Mouse (Mus musculus): Measurements from ENCODE around the gene AC129217.1. TPM values are rescaled to one million over a fixed set of nuclear protein-coding genes. Genes with fewer than 3 reads are reported as not detected.
A peak's percentile ranks its signal among the peaks of the same experiment; 100 is the strongest.

The AC129217.1 gene
- polyA plus RNA-seq (2014; fragmentation: Nextera tagmentation; extraction: Ambion mirVana) = not detected in 2 replicates

DNA sequence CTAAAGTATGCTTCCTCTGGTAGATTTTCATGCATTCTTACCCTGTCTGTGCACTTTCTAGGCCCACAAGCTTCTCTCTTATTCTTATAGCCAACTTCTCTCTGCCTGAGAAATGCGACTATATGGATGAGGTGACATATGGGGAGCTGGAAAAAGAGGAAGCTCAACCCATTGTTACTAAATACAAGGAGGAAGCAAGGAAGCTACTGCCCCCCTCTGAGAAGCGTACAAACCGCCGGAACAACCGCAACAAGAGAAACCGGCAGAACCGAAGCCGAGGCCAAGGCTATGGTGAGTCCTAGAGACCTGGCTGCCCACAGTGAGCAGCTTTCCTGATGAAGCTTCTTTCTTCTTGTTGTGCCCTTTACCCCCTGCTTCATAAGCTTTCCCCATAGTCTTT is at the start of gene AC129217.1:
AC129217.1 (plus strand) TSS at position 114 of the 400 bp plus-strand sequence.
- no peak within 1 kb of the TSS for H3K4me3 ChIP-seq (ENCODE audit: low read depth, low read length)
- WGBS = 90% methylated on average over 8 of the region's 8 CpGs

GRCm38 (mm10) chr19:8786008-8786781 is 43.4 kb upstream of the AC129217.1 start, which contains the start of gene Taf6l:
Gene Taf6l (minus strand): TSS chr19:8786417.
- Histone ChIP-seq H3K4me1 (replicated peaks; ENCODE audit: control insufficient read depth, insufficient read depth, low read length) (no peaks in the 10 kb centered on the region), H3K9me3 (ENCODE audit: control insufficient read depth, low read length) (no peaks in the 10 kb centered on the region), H3K27me3 (ENCODE audit: control insufficient read depth, insufficient read depth, low read length) (no peaks in the 10 kb centered on the region), H3K4me2 (replicated peaks; ENCODE audit: low read depth, low read length) (peak within 1 kb of the TSS; percentile 56), H3K36me3 (ENCODE audit: control insufficient read depth, insufficient read depth, low read length) (no peaks in the 10 kb centered on the region), H3K9ac (ENCODE audit: low read depth, low read length) (peak within 1 kb of the TSS; percentile 52), H3K4me3 (ENCODE audit: low read depth, low read length) (peak within 1 kb of the TSS; percentile 52), H3K27ac (ENCODE audit: low read depth, low read length) (peak within 1 kb of the TSS; percentile 3; the same call in 1 of the 2 replicates)
- ATAC-seq (ENCODE audit: low FRiP score) = peak; percentile 100
- under 1% methylated on average over 32 of the region's 32 CpGs for WGBS
- DNase-seq (ENCODE audit: low spot score) = peak; percentile 90

More for the DNA sequence above, at the start of gene AC129217.1:
- no peaks in the 10 kb centered on the region for H3K27me3 ChIP-seq (ENCODE audit: control insufficient read depth, insufficient read depth, low read length)
- no peak within 1 kb of the TSS for H3K27ac ChIP-seq (ENCODE audit: low read depth, low read length)
- no peak for ATAC-seq (ENCODE audit: low FRiP score)
- H3K4me1 ChIP-seq (replicated peaks; ENCODE audit: control insufficient read depth, insufficient read depth, low read length) = no peaks in the 10 kb centered on the region
- DNase-seq (ENCODE audit: low spot score) = no peak
- H3K4me2 ChIP-seq (replicated peaks; ENCODE audit: low read depth, low read length) = no peak within 1 kb of the TSS
- no peak within 1 kb of the TSS for H3K9ac ChIP-seq (ENCODE audit: low read depth, low read length)
- no peaks in the 10 kb centered on the region for H3K9me3 ChIP-seq (ENCODE audit: control insufficient read depth, low read length)
- H3K36me3 ChIP-seq (ENCODE audit: control insufficient read depth, insufficient read depth, low read length) = peaks cover 31% of the 10 kb centered on the region

- no peak overlapping the region for H3K4me3 ChIP-seq (ENCODE audit: low read depth, low read length)
- H3K36me3 ChIP-seq (ENCODE audit: control insufficient read depth, insufficient read depth, low read length) = peaks cover 7% of the 10 kb centered on the region; the same call in 1 of the 2 replicates
- H3K4me2 ChIP-seq (replicated peaks; ENCODE audit: low read depth, low read length) = no peak overlapping the region
- H3K9ac ChIP-seq (ENCODE audit: low read depth, low read length) = no peak overlapping the region
- WGBS = 20% methylated on average over 3 of the region's 3 CpGs
- H3K27ac ChIP-seq (ENCODE audit: low read depth, low read length) = peak overlapping the region; percentile 20; the same call in 1 of the 2 replicates
- no peaks in the 10 kb centered on the region for H3K4me1 ChIP-seq (replicated peaks; ENCODE audit: control insufficient read depth, insufficient read depth, low read length)
- DNase-seq (ENCODE audit: low spot score) (peak; percentile 35), ATAC-seq (ENCODE audit: low FRiP score) (no peak)
- no peaks in the 10 kb centered on the region for H3K27me3 ChIP-seq (ENCODE audit: control insufficient read depth, insufficient read depth, low read length)
- H3K9me3 ChIP-seq (ENCODE audit: control insufficient read depth, low read length) = no peaks in the 10 kb centered on the region
Measured at GRCm38 (mm10) chr19:8788521-8788920, 41.1 kb upstream of the AC129217.1 start.

- DNase-seq (ENCODE audit: low spot score) = no peak
- WGBS = 42% methylated on average over 1 of the region's 1 CpGs
- no peak overlapping the region for H3K4me3 ChIP-seq (ENCODE audit: low read depth, low read length)
Measured at GRCm38 (mm10) chr19:8789171-8789570, 40.4 kb upstream of the AC129217.1 start.

DNA sequence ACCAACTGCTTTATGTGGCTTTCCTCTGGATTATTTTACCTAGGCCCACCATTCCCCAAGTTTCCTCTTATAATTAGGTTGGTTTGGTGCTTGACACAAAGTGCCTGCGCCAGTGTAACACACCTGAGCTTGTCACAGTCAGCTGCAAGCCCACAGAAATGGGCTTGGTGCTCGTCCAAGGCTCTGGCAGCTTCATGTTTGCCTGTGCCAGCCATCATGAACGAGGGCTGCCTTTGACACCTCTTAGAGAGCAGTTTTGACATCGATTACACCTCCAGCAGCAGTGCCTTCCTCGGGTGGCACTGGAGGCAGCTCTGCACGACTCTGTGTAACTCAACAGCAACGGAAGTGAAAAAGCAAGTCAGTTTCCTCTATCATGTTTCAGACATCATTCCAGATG is 39.4 kb upstream of the AC129217.1 start:
- no peak overlapping the region for H3K9ac ChIP-seq (ENCODE audit: low read depth, low read length)
- no peak overlapping the region for H3K4me3 ChIP-seq (ENCODE audit: low read depth, low read length)
- WGBS = 81% methylated on average over 7 of the region's 7 CpGs
- no peak overlapping the region for H3K4me2 ChIP-seq (replicated peaks; ENCODE audit: low read depth, low read length)
- H3K27me3 ChIP-seq (ENCODE audit: control insufficient read depth, insufficient read depth, low read length) = no peaks in the 10 kb centered on the region
- H3K4me1 ChIP-seq (replicated peaks; ENCODE audit: control insufficient read depth, insufficient read depth, low read length) = no peaks in the 10 kb centered on the region
- no peaks in the 10 kb centered on the region for H3K9me3 ChIP-seq (ENCODE audit: control insufficient read depth, low read length)
- ATAC-seq (ENCODE audit: low FRiP score) (no peak), DNase-seq (ENCODE audit: low spot score) (no peak)
- H3K36me3 ChIP-seq (ENCODE audit: control insufficient read depth, insufficient read depth, low read length) = peaks cover 14% of the 10 kb centered on the region
- no peak overlapping the region for H3K27ac ChIP-seq (ENCODE audit: low read depth, low read length)

More at GRCm38 (mm10) chr19:8789171-8789570, 40.4 kb upstream of the AC129217.1 start:
- H3K9me3 ChIP-seq (ENCODE audit: control insufficient read depth, low read length) = no peaks in the 10 kb centered on the region
- H3K27ac ChIP-seq (ENCODE audit: low read depth, low read length) = peak overlapping the region; percentile 20; the same call in 1 of the 2 replicates
- no peak overlapping the region for H3K9ac ChIP-seq (ENCODE audit: low read depth, low read length)
- no peak overlapping the region for H3K4me2 ChIP-seq (replicated peaks; ENCODE audit: low read depth, low read length)
- ATAC-seq (ENCODE audit: low FRiP score) = no peak
- H3K36me3 ChIP-seq (ENCODE audit: control insufficient read depth, insufficient read depth, low read length) = peaks cover 11% of the 10 kb centered on the region; the same call in 1 of the 2 replicates
- H3K27me3 ChIP-seq (ENCODE audit: control insufficient read depth, insufficient read depth, low read length) = no peaks in the 10 kb centered on the region
- no peaks in the 10 kb centered on the region for H3K4me1 ChIP-seq (replicated peaks; ENCODE audit: control insufficient read depth, insufficient read depth, low read length)

DNA sequence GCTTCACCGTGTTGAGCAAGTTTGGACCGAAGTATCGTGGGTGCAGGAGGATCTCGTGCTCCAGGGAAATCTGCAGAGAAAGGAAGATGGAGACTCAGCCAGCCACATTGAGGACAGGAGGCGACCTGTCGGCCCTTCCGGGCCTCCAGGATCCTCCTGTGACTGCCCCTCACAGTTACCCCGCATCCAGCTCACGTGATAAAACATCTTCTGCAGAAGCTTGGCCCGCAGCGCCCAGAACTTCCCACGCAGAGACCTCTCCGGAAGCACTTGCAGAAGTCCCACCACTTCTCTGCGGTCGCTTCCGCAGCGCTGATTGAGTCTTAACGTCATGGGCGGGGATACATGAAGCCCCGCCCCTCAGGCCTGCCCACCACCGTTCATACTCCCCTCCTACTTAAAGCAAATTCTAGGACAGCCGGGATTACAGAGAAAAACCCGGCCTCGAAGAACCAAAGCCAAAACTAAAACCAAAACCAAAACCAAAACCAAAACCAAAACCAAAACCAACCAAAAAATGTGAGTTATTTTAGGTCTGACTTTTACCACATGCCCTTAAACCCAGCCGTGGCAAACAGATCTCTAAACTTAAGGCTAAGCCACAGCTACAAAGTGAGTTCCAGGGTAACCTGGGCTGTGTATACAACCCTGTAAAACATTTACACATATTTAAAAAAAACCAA is 31.2 kb upstream of the AC129217.1 start, which contains the start of gene Polr2g:
Polr2g (minus strand) TSS at position 314 of the 683 bp plus-strand sequence.
- Histone ChIP-seq H3K4me3 (ENCODE audit: low read depth, low read length) (peak within 1 kb of the TSS; percentile 64), H3K4me1 (replicated peaks; ENCODE audit: control insufficient read depth, insufficient read depth, low read length) (no peaks in the 10 kb centered on the region), H3K9me3 (ENCODE audit: control insufficient read depth, low read length) (no peaks in the 10 kb centered on the region), H3K9ac (ENCODE audit: low read depth, low read length) (peak within 1 kb of the TSS; percentile 75), H3K27me3 (ENCODE audit: control insufficient read depth, insufficient read depth, low read length) (no peaks in the 10 kb centered on the region), H3K36me3 (ENCODE audit: control insufficient read depth, insufficient read depth, low read length) (peaks cover 8% of the 10 kb centered on the region), H3K27ac (ENCODE audit: low read depth, low read length) (peak within 1 kb of the TSS; percentile 55; the same call in 1 of the 2 replicates), H3K4me2 (replicated peaks; ENCODE audit: low read depth, low read length) (peak within 1 kb of the TSS; percentile 87)
- WGBS = 2% methylated on average over 25 of the region's 25 CpGs
- DNase-seq (ENCODE audit: low spot score) = peak; percentile 95
- ATAC-seq (ENCODE audit: low FRiP score) = peak; percentile 72

DNA sequence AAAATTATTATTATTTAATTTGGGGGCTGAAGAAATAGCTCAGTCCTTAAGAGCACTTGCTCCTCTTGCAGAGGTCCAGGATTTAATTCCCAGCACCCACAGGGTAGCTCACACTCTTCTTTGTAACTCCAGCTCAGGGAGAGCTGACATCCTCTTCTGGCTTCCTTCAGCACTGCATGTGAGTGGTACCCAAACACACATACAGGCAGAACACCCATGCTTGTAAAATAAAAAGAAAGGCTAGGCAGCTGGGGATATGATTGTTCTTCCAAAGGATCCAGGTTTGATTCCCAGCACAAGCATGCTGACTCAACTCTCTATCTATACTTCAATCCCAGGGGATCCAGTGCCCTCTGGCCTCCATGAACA is 30.6 kb upstream of the AC129217.1 start:
- Histone ChIP-seq H3K4me2 (replicated peaks; ENCODE audit: low read depth, low read length) (no peak overlapping the region), H3K4me1 (replicated peaks; ENCODE audit: control insufficient read depth, insufficient read depth, low read length) (no peaks in the 10 kb centered on the region), H3K4me3 (ENCODE audit: low read depth, low read length) (no peak overlapping the region), H3K27me3 (ENCODE audit: control insufficient read depth, insufficient read depth, low read length) (no peaks in the 10 kb centered on the region), H3K27ac (ENCODE audit: low read depth, low read length) (no peak overlapping the region), H3K9me3 (ENCODE audit: control insufficient read depth, low read length) (no peaks in the 10 kb centered on the region), H3K9ac (ENCODE audit: low read depth, low read length) (no peak overlapping the region), H3K36me3 (ENCODE audit: control insufficient read depth, insufficient read depth, low read length) (peaks cover 3% of the 10 kb centered on the region; the same call in 1 of the 2 replicates)
- ATAC-seq (ENCODE audit: low FRiP score) (no peak), DNase-seq (ENCODE audit: low spot score) (no peak)

- Histone ChIP-seq H3K4me2 (replicated peaks; ENCODE audit: low read depth, low read length) (peak within 1 kb of the TSS; percentile 72), H3K27ac (ENCODE audit: low read depth, low read length) (peak within 1 kb of the TSS; percentile 79), H3K9ac (ENCODE audit: low read depth, low read length) (peak within 1 kb of the TSS; percentile 58), H3K36me3 (ENCODE audit: control insufficient read depth, insufficient read depth, low read length) (no peaks in the 10 kb centered on the region), H3K4me3 (ENCODE audit: low read depth, low read length) (peak within 1 kb of the TSS; percentile 61), H3K9me3 (ENCODE audit: control insufficient read depth, low read length) (no peaks in the 10 kb centered on the region), H3K27me3 (ENCODE audit: control insufficient read depth, insufficient read depth, low read length) (no peaks in the 10 kb centered on the region), H3K4me1 (replicated peaks; ENCODE audit: control insufficient read depth, insufficient read depth, low read length) (no peaks in the 10 kb centered on the region)
- peak; percentile 91 for DNase-seq (ENCODE audit: low spot score)
- ATAC-seq (ENCODE audit: low FRiP score) = peak; percentile 99
- 1% methylated on average over 30 of the region's 30 CpGs for WGBS
Measured at GRCm38 (mm10) chr19:8802130-8802821, 27.3 kb upstream of the AC129217.1 start, which contains the start of gene Zbtb3. Gene Zbtb3 (plus strand): TSS chr19:8802555.

All from hindbrain, embryonic 11.5 days (tissue).